ENCODE assay signal across 8 mouse cellular contexts in genomic region chr6:123930951-123931350, GRCm38 (mm10).
DNase-seq lines count a peak whose midpoint lies in the region; ATAC-seq and TF ChIP-seq lines count a peak whose summit lies in the region.
"Not testable (repeated sequence)": the region's sequence is repeated elsewhere in the genome, so short reads cannot be mapped to it uniquely, and the experiment has no call there.

No protein-coding gene starts in this region.

- not testable (repeated sequence) for H3K36me3 ChIP-seq in embryonic facial prominence, embryonic 14.5 days (ENCODE audit: control insufficient read depth, insufficient read depth, low read length); heart, embryonic 12.5 days; kidney, postnatal 0 days (ENCODE audit: insufficient read depth, low read length); limb, embryonic 11.5 days (ENCODE audit: control insufficient read depth, insufficient read depth, low read length); stomach, embryonic 14.5 days (ENCODE audit: control insufficient read depth, insufficient read depth, low read length)

- peak; percentile 2 for DNase-seq in CD4-positive, CD25-positive, alpha-beta regulatory T cell, adult 2 months (ENCODE audit: low read depth, low spot score)
- DNase-seq in adrenal gland, postnatal 14 days: peak; percentile 48
- peak; percentile 1 for DNase-seq in embryonic facial prominence, embryonic 14.5 days (ENCODE audit: low spot score)
- DNase-seq in kidney, postnatal 0 days (ENCODE audit: low spot score): peak; percentile 36
- DNase-seq in limb, embryonic 11.5 days (ENCODE audit: low spot score): not testable (repeated sequence)
- DNase-seq in naive thymus-derived CD4-positive, alpha-beta T cell, adult 2 months (ENCODE audit: low read depth): peak; percentile 44

- not testable (repeated sequence) for H3K4me2 ChIP-seq in embryonic facial prominence, embryonic 14.5 days (ENCODE audit: low read depth, low read length); kidney, postnatal 0 days (ENCODE audit: low read length); limb, embryonic 11.5 days (ENCODE audit: low read depth, severe bottlenecking); stomach, embryonic 14.5 days (replicated peaks; ENCODE audit: low read depth, low read length)
- 0 out of 2 replicates have a peak overlapping the region, but pooled peaks have one; percentile 13 for H3K4me2 ChIP-seq in heart, embryonic 12.5 days

- H3K27ac ChIP-seq in embryonic facial prominence, embryonic 14.5 days (replicated peaks; ENCODE audit: low read depth, low read length); heart, embryonic 12.5 days (ENCODE audit: poor library complexity, severe bottlenecking); kidney, postnatal 0 days; limb, embryonic 11.5 days (replicated peaks; ENCODE audit: low read depth, low read length); stomach, embryonic 14.5 days (ENCODE audit: low read length): not testable (repeated sequence)

- not testable (repeated sequence) for ATAC-seq in embryonic facial prominence, embryonic 14.5 days (ENCODE audit: low read depth); heart, embryonic 12.5 days (ENCODE audit: insufficient number of reproducible peaks, low FRiP score)
- peak; percentile 40; the same call in 1 of the 2 replicates for ATAC-seq in kidney, postnatal 0 days (replicated peaks; ENCODE audit: low FRiP score, low read depth)
- ATAC-seq in limb, embryonic 11.5 days (ENCODE audit: insufficient number of reproducible peaks, low FRiP score, low TSS enrichment, low read depth): peak; percentile 57
- ATAC-seq in stomach, embryonic 14.5 days (ENCODE audit: insufficient number of reproducible peaks, insufficient read depth, low FRiP score, low read depth): peak; percentile 67; the same call in 1 of the 2 replicates

- WGBS in embryonic facial prominence, embryonic 14.5 days: 0% methylated on average over 2 of the region's 6 CpGs
- WGBS in heart, embryonic 12.5 days: 4% methylated on average over 5 of the region's 6 CpGs
- 9% methylated on average over 3 of the region's 6 CpGs for WGBS in kidney, postnatal 0 days
- whole genome bisulfite sequencing in limb, embryonic 11.5 days: 0% methylated on average over 3 of the region's 6 CpGs
- 0% methylated on average over 3 of the region's 6 CpGs for WGBS in stomach, embryonic 14.5 days

- not testable (repeated sequence) for H3K9ac ChIP-seq in embryonic facial prominence, embryonic 14.5 days (ENCODE audit: low read depth, low read length); heart, embryonic 12.5 days; kidney, postnatal 0 days (ENCODE audit: low read depth, low read length); limb, embryonic 11.5 days (ENCODE audit: low read length); stomach, embryonic 14.5 days (replicated peaks; ENCODE audit: low read depth, low read length)

- not testable (repeated sequence) for H3K4me1 ChIP-seq in embryonic facial prominence, embryonic 14.5 days (ENCODE audit: control insufficient read depth, insufficient read depth, low read length); heart, embryonic 12.5 days (replicated peaks); kidney, postnatal 0 days (replicated peaks; ENCODE audit: insufficient read depth, low read length); limb, embryonic 11.5 days (ENCODE audit: control insufficient read depth, insufficient read depth, low read length); stomach, embryonic 14.5 days (ENCODE audit: control insufficient read depth, insufficient read depth, low read length)

- TF ChIP-seq CTCF in kidney, postnatal 0 days (IDR thresholded peaks at IDR 0.05; ENCODE audit: low read depth): peak; percentile 65

- not testable (repeated sequence) for H3K27me3 ChIP-seq in embryonic facial prominence, embryonic 14.5 days (replicated peaks; ENCODE audit: control insufficient read depth, insufficient read depth, low read length); heart, embryonic 12.5 days (replicated peaks); kidney, postnatal 0 days (ENCODE audit: insufficient read depth, low read length); limb, embryonic 11.5 days (ENCODE audit: control insufficient read depth, insufficient read depth, low read length); stomach, embryonic 14.5 days (ENCODE audit: control insufficient read depth, insufficient read depth, low read length)

- not testable (repeated sequence) for H3K9me3 ChIP-seq in embryonic facial prominence, embryonic 14.5 days (ENCODE audit: control insufficient read depth, low read length); heart, embryonic 12.5 days (replicated peaks); kidney, postnatal 0 days (replicated peaks; ENCODE audit: low read length); limb, embryonic 11.5 days (ENCODE audit: control insufficient read depth, low read length); stomach, embryonic 14.5 days (ENCODE audit: control insufficient read depth, low read depth, low read length)

- not testable (repeated sequence) for H3K4me3 ChIP-seq in embryonic facial prominence, embryonic 14.5 days (ENCODE audit: low read depth, low read length); heart, embryonic 12.5 days; kidney, postnatal 0 days (replicated peaks; ENCODE audit: low read depth, low read length); limb, embryonic 11.5 days (ENCODE audit: low read depth, low read length); stomach, embryonic 14.5 days (ENCODE audit: low read depth, low read length)
